Comparison of ENCODE assay signal across 18 mouse cellular contexts in the genomic region with DNA sequence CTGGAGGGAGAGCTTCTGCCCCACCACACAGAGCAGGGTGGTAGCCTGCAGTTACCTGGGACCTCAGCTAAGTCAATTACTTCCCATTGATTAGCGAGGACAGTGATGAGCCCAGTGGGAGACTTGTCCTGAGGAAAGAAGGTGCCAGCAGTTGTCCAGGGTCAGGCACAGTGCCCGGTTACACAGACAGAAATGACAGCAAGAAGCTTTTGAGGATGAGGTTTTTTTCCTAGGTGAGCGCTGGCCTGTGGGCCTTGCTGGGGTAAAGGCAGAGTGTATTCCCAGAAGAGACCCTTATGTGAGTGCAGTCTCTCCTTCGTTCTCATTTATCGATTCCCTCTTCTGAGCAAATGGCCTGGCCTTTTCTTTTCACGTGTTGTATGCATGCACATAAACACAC. TPM values are rescaled to one million over a fixed set of nuclear protein-coding genes. Genes with fewer than 3 reads are reported as not detected.
"Had no signal": no experiment of that assay in that cellular context is flagged by ENCODE, and none has a peak within 500 bp of the region (broad histone marks: within the 10 kb centered on the region; RNA-seq: fewer than 3 reads in every experiment).

No protein-coding gene starts in this region.

- H3K4me2 ChIP-seq: liver, embryonic 12.5 days; lung, embryonic 14.5 days had no signal

- H3K4me3 ChIP-seq: liver, embryonic 12.5 days; myocyte had no signal

- H3K9me3 ChIP-seq: liver, embryonic 12.5 days had no signal

- DNase-seq: lung, adult 18-20 months; lung, embryonic 14.5 days; lung, postnatal 10 days; lung, postnatal 4 days; midbrain, embryonic 14.5 days; retina, postnatal 1 day; right cerebral cortex, adult 18-20 months; right cerebral cortex, postnatal 25 days; right cerebral cortex, postnatal 4 days; spleen, adult 18-20 months; thymus, adult 18-20 months; thymus, postnatal 14 days; thymus, postnatal 36 days had no signal

- H3K27ac ChIP-seq: liver, embryonic 12.5 days; liver, embryonic 14.5 days had no signal

- H3K36me3 ChIP-seq: liver, embryonic 12.5 days had no signal

- ATAC-seq: liver, embryonic 12.5 days had no signal

- H3K9ac ChIP-seq: liver, embryonic 12.5 days; liver, embryonic 14.5 days; lung, embryonic 14.5 days had no signal

RNA-seq across cellular contexts. Expression of gene Hhipl1, which starts 10.6 kb away (rescaled TPM):
- total RNA-seq: megakaryocyte, adult 5-6 weeks; megakaryocyte-erythroid progenitor cell, adult 5-6 weeks had no signal

RNA-seq across cellular contexts. Expression of gene Cyp46a1, which starts 17.5 kb away (rescaled TPM):
- total RNA-seq: megakaryocyte, adult 5-6 weeks had no signal

RNA-seq across cellular contexts. Expression of gene Eml1, which starts 54.1 kb away (rescaled TPM):
- total RNA-seq: megakaryocyte-erythroid progenitor cell, adult 5-6 weeks had no signal
